Mouse (Mus musculus): Measurements from ENCODE around the gene Spcs2.

DNA sequence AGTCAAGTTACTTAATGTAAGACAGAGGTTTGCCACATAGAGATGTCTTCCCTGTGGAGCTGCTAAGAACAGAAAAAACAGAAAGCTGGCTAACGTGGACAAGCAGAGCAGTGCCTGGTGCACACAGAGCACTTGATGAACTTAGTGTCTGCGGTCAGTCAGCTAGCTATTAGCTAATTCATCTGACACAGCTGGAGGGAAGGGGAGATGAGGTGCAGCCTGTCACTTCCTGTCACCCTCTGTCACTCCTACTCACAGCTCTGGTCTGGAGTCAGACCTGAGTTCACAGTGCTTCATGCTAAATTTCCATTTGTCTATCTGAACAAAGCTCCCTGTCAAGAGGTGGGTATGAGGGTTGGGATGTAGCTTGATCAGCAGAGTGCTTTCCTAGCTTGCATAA lies 69.2 kb downstream of the Spcs2 start:
- TF ChIP-seq CTCF (IDR thresholded peaks at IDR 0.05; ENCODE audit: low read depth): no peak
- no peak for TF ChIP-seq EP300 (IDR thresholded peaks at IDR 0.05; ENCODE audit: low read depth)
